Mouse (Mus musculus): Measurements from ENCODE around the gene Prmt3. TPM values are rescaled to one million over a fixed set of nuclear protein-coding genes. Genes with fewer than 3 reads are reported as not detected.

Prmt3 gene
- total and polyA plus RNA-seq, 2 experiments from 2014 or later, result 35.5 to 38.1 TPM

- WGBS, result 3% methylated on average over 28 of the region's 28 CpGs
- no peaks in the 10 kb centered on the region for H3K4me1 ChIP-seq (ENCODE audit: insufficient read depth, low read length)
- H3K4me2 ChIP-seq (ENCODE audit: low read depth, low read length, poor library complexity, severe bottlenecking), result no peak overlapping the region
- no peaks in the 10 kb centered on the region for H3K9me3 ChIP-seq (ENCODE audit: low read length)
- H3K9ac ChIP-seq (replicated peaks; ENCODE audit: low read length, poor library complexity, severe bottlenecking), result no peak overlapping the region
- TF ChIP-seq CTCF (IDR thresholded peaks at IDR 0.05), result no peak
- DNase-seq (ENCODE audit: low spot score) (no peak), ATAC-seq (ENCODE audit: low FRiP score) (no peak)
- no peak overlapping the region for H3K4me3 ChIP-seq (ENCODE audit: low read depth, low read length)
- no peaks in the 10 kb centered on the region for H3K36me3 ChIP-seq (ENCODE audit: insufficient read depth, low read length)
- peaks cover 50% of the 10 kb centered on the region for H3K27me3 ChIP-seq (ENCODE audit: insufficient read depth, low read length)
- no peak overlapping the region for H3K27ac ChIP-seq (ENCODE audit: low read depth, low read length)
These were observed 129.3 kb downstream of the Prmt3 start for GRCm38 (mm10) chr7:49907191-49908171.

Other genes with a start within 250 kb of the Prmt3 start
- 0.77 and 1.6 TPM in 2 replicates for gene Dbx1, start 141.5 kb upstream of the Prmt3 start, total RNA-seq (2014; rRNA removed)
- gene Dbx1, start 141.5 kb upstream of the Prmt3 start, polyA plus RNA-seq (2015; fragmentation: Nextera tagmentation; extraction: Ambion mirVana), result 0.84 and 1.2 TPM in 2 replicates
- 0.38 and 2.4 TPM in 2 replicates for gene Htatip2, start 19.2 kb upstream of the Prmt3 start, total RNA-seq (2014; rRNA removed)
- gene Htatip2, start 19.2 kb upstream of the Prmt3 start, polyA plus RNA-seq (2015; fragmentation: Nextera tagmentation; extraction: Ambion mirVana), result 5.5 and 6.1 TPM in 2 replicates
- 2.7 and 6.6 TPM in 2 replicates for gene Slc6a5, start 131.8 kb downstream of the Prmt3 start, total RNA-seq (2014; rRNA removed)
- 0.22 and 0.36 TPM in 2 replicates for gene Slc6a5, start 131.8 kb downstream of the Prmt3 start, polyA plus RNA-seq (2015; fragmentation: Nextera tagmentation; extraction: Ambion mirVana)
- 68.7 and 100 TPM in 2 replicates for gene Nell1, start 196.5 kb downstream of the Prmt3 start, total RNA-seq (2014; rRNA removed)
- 55.3 and 56.9 TPM in 2 replicates for gene Nell1, start 196.5 kb downstream of the Prmt3 start, polyA plus RNA-seq (2015; fragmentation: Nextera tagmentation; extraction: Ambion mirVana)

Measured in midbrain, postnatal 0 days (tissue).